Mouse (Mus musculus) heart, adult 2 months (tissue): ENCODE results near the gene Dok1.

Experiments
- CTCF ChIP-seq: fragments of 200-600 bp; IDR thresholded peaks from 2 replicates; pipeline ENCODE4 v1.8.1; 2022; ENCODE audit warnings: antibody characterized with exemption, mild to moderate bottlenecking, moderate library complexity
- EP300 ChIP-seq: fragments of 200-500 bp; IDR thresholded peaks from 2 replicates; pipeline ENCODE4 v1.6.1; 2011; ENCODE audit warnings: low read depth, low read length, control low read depth; ENCODE audit not compliant: insufficient read depth
- POLR2A ChIP-seq: fragments of 200-500 bp; IDR thresholded peaks from 2 replicates; pipeline ENCODE4 v1.6.1; 2011; ENCODE audit warnings: mild to moderate bottlenecking, low read depth, low read length, control low read depth; ENCODE audit not compliant: insufficient read depth

DNA sequence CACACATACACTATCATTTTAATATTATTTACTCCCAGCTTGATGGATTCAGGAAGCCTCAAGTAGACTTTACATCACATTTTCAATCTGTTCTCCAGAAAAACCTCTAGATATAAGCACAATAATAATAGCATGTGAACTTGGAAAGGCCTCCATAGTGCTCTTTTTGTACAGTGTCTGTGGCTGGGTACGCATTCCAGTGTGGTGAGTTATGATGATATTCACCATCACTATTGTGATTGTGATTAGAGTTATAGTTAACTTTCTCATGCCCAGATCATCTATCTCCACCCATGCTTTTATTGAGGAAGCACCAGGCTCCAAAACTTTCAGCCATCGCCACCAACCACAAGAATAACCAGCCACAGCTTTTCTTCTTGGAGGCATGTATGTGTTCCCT is 9.5 kb downstream of the Dok1 start:
- TF ChIP-seq CTCF, result no peak
- no peak for TF ChIP-seq EP300
- TF ChIP-seq POLR2A, result no peak
